Mouse (Mus musculus): ENCODE measurements around the gene 1700067P10Rik.

1700067P10Rik gene

GRCm38 (mm10) chr17:48089019-48089418 lies at the start of gene 1700067P10Rik:
TSS of gene 1700067P10Rik (plus strand) at chr17:48089319.
- no peak for DNase-seq (ENCODE audit: low spot score)

GRCm38 (mm10) chr17:48041351-48042287 lies 47.5 kb upstream of the 1700067P10Rik start:
- peak; percentile 7 for DNase-seq (ENCODE audit: low spot score)

GRCm38 (mm10) chr17:48043154-48043880 lies 45.8 kb upstream of the 1700067P10Rik start:
- DNase-seq (ENCODE audit: low spot score), result no peak

- DNase-seq (ENCODE audit: low spot score), result peak; percentile 28
Measured at GRCm38 (mm10) chr17:48045631-48046030, 43.5 kb upstream of the 1700067P10Rik start.

- no peak for DNase-seq (ENCODE audit: low spot score)
Measured at GRCm38 (mm10) chr17:48051638-48052337, 37.3 kb upstream of the 1700067P10Rik start.

- no peak for DNase-seq (ENCODE audit: low spot score)
Measured at GRCm38 (mm10) chr17:48052338-48053067, 36.6 kb upstream of the 1700067P10Rik start.

GRCm38 (mm10) chr17:48053646-48054045 lies 35.5 kb upstream of the 1700067P10Rik start:
- no peak for DNase-seq (ENCODE audit: low spot score)

GRCm38 (mm10) chr17:48055076-48055816 lies 33.9 kb upstream of the 1700067P10Rik start:
- no peak for DNase-seq (ENCODE audit: low spot score)

GRCm38 (mm10) chr17:48057382-48057781 lies 31.7 kb upstream of the 1700067P10Rik start:
- DNase-seq (ENCODE audit: low spot score), result no peak

- no peak for DNase-seq (ENCODE audit: low spot score)
Measured at GRCm38 (mm10) chr17:48064196-48064843, 24.8 kb upstream of the 1700067P10Rik start.

GRCm38 (mm10) chr17:48065081-48065501 lies 24.0 kb upstream of the 1700067P10Rik start:
- no peak for DNase-seq (ENCODE audit: low spot score)

- DNase-seq (ENCODE audit: low spot score), result no peak
Measured at GRCm38 (mm10) chr17:48067083-48067614, 22.0 kb upstream of the 1700067P10Rik start.

GRCm38 (mm10) chr17:48067729-48068128 lies 21.4 kb upstream of the 1700067P10Rik start:
- no peak for DNase-seq (ENCODE audit: low spot score)

- no peak for DNase-seq (ENCODE audit: low spot score)
Measured at GRCm38 (mm10) chr17:48080626-48081025, 8.5 kb upstream of the 1700067P10Rik start.

GRCm38 (mm10) chr17:48089446-48089845 lies 327 bp downstream of the 1700067P10Rik start:
- no peak for DNase-seq (ENCODE audit: low spot score)

- no peak for DNase-seq (ENCODE audit: low spot score)
Measured at GRCm38 (mm10) chr17:48090305-48090704, 1.2 kb downstream of the 1700067P10Rik start.

GRCm38 (mm10) chr17:48093286-48093817 lies 4.2 kb downstream of the 1700067P10Rik start:
- DNase-seq (ENCODE audit: low spot score), result no peak

GRCm38 (mm10) chr17:48094820-48095680 lies 5.9 kb downstream of the 1700067P10Rik start:
- no peak for DNase-seq (ENCODE audit: low spot score)

- no peak for DNase-seq (ENCODE audit: low spot score)
Measured at GRCm38 (mm10) chr17:48095718-48096121, 6.6 kb downstream of the 1700067P10Rik start.

All from spleen, adult 12 weeks (tissue).